ENCODE assay signal across 9 mouse cellular contexts in the genomic region with DNA sequence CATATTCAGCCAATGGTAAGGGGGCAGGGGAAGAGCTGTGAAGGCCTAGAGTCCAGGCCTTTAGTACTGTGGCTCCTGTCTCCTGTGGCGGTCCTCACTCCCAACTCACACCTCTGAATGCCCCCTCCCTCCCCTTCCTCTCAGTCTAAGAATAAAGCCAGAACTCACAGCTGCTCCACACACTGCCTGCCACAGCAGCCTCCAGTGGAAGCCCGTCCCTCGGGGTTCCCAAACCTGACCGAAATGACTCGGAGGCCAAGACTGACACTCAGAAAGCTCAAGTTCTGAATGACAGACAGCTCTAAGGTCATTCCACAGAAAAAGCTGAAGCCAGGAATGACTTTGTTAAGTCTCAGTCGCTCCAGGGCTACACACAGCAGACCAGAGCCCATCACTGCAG. TPM values are rescaled to one million over a fixed set of nuclear protein-coding genes. Genes with fewer than 3 reads are reported as not detected.
DNase-seq lines count a peak whose midpoint lies in the region; ATAC-seq and TF ChIP-seq lines count a peak whose summit lies in the region.
"Had no signal": no experiment of that assay in that cellular context is flagged by ENCODE, and none has a peak within 500 bp of the region (broad histone marks: within the 10 kb centered on the region; RNA-seq: fewer than 3 reads in every experiment).

No protein-coding gene starts in this region.

- H3K27me3 ChIP-seq in kidney, embryonic 15.5 days = 0 out of 2 replicates have a peak, but pooled peaks cover 3% of the 10 kb centered on the region
- H3K27me3 ChIP-seq in midbrain, embryonic 14.5 days (ENCODE audit: control insufficient read depth, insufficient read depth, low read length) = no peaks in the 10 kb centered on the region

- no peak for TF ChIP-seq CTCF in brain, embryonic 14.5 days (IDR thresholded peaks at IDR 0.05; ENCODE audit: borderline replicate concordance, extremely low read depth, insufficient read depth, insufficient read length)

- WGBS in kidney, embryonic 15.5 days = 76% methylated on average over 6 of the region's 6 CpGs
- WGBS in midbrain, embryonic 14.5 days = 73% methylated on average over 6 of the region's 6 CpGs

- H3K27ac ChIP-seq in kidney, embryonic 15.5 days = no peak overlapping the region
- H3K27ac ChIP-seq in midbrain, embryonic 14.5 days (replicated peaks; ENCODE audit: low read depth, low read length) = 0 out of 2 replicates have a peak overlapping the region, but pooled peaks have one; percentile 89

- no peaks in the 10 kb centered on the region for H3K9me3 ChIP-seq in kidney, embryonic 15.5 days (replicated peaks)
- H3K9me3 ChIP-seq in midbrain, embryonic 14.5 days (ENCODE audit: control insufficient read depth, low read length) = no peaks in the 10 kb centered on the region

- H3K36me3 ChIP-seq in kidney, embryonic 15.5 days = no peaks in the 10 kb centered on the region
- H3K36me3 ChIP-seq in midbrain, embryonic 14.5 days (ENCODE audit: control insufficient read depth, insufficient read depth, low read length) = peaks cover 6% of the 10 kb centered on the region; the same call in 1 of the 2 replicates

- peak overlapping the region; percentile 92; the same call in 1 of the 2 replicates for H3K4me2 ChIP-seq in kidney, embryonic 15.5 days
- peak overlapping the region; percentile 78 for H3K4me2 ChIP-seq in midbrain, embryonic 14.5 days (ENCODE audit: low read length)

- H3K4me1 ChIP-seq in kidney, embryonic 15.5 days = peaks cover 16% of the 10 kb centered on the region
- peaks cover 16% of the 10 kb centered on the region for H3K4me1 ChIP-seq in midbrain, embryonic 14.5 days (ENCODE audit: control insufficient read depth, insufficient read depth, low read length)

- no peak for ATAC-seq in kidney, embryonic 15.5 days (replicated peaks; ENCODE audit: low FRiP score)
- ATAC-seq in midbrain, embryonic 14.5 days (ENCODE audit: low FRiP score, low TSS enrichment) = no peak

- no peak overlapping the region for H3K9ac ChIP-seq in kidney, embryonic 15.5 days
- no peak overlapping the region for H3K9ac ChIP-seq in midbrain, embryonic 14.5 days (replicated peaks; ENCODE audit: low read length)

- DNase-seq in cerebellum, adult 9-11 months = peak; percentile 58
- no peak for DNase-seq in cerebellum, adult 11 months
- DNase-seq in kidney, adult 11 months = no peak
- DNase-seq in brain, embryonic 14.5 days (ENCODE audit: low read depth) = peak; percentile 9
- no peak for DNase-seq in midbrain, embryonic 14.5 days
- DNase-seq in right cerebral cortex, postnatal 10 days (ENCODE audit: low spot score in 2 of 2) = no peak
- DNase-seq in ovary, postnatal 14 days (ENCODE audit: low spot score) = no peak
- DNase-seq: kidney, adult 2 months had no signal

- no peak overlapping the region for H3K4me3 ChIP-seq in kidney, embryonic 15.5 days (replicated peaks)
- H3K4me3 ChIP-seq in midbrain, embryonic 14.5 days (replicated peaks; ENCODE audit: low read depth, low read length) = peak overlapping the region; percentile 67; the same call in 1 of the 2 replicates

- TF ChIP-seq POLR2A in brain, embryonic 14.5 days (IDR thresholded peaks at IDR 0.05; ENCODE audit: borderline replicate concordance, extremely low read depth, insufficient read depth, insufficient read length, poor library complexity, severe bottlenecking) = no peak

RNA-seq across cellular contexts. Expression of a gene that starts 1.1 kb away (rescaled TPM):
- 3.9 and 5.9 TPM in 2 replicates for polyA plus RNA-seq in kidney, embryonic 15.5 days (2015; fragmentation: Nextera tagmentation; extraction: Ambion mirVana)
- polyA plus RNA-seq in brain, embryonic 14.5 days (2012; rRNA removed) = 79.6 and 109 TPM in 2 replicates
- 78.0 and 105 TPM in 2 replicates for polyA plus RNA-seq in midbrain, embryonic 14.5 days (2014; fragmentation: Nextera tagmentation; extraction: Ambion mirVana)

RNA-seq across cellular contexts. Expression of a gene that starts 27.2 kb away (rescaled TPM):
- 1.6 and 2.0 TPM in 2 replicates for polyA plus RNA-seq in kidney, embryonic 15.5 days (2015; fragmentation: Nextera tagmentation; extraction: Ambion mirVana)
- 0.04 and 0.10 TPM in 2 replicates for polyA plus RNA-seq in brain, embryonic 14.5 days (2012; rRNA removed)
- polyA plus RNA-seq in midbrain, embryonic 14.5 days (2014; fragmentation: Nextera tagmentation; extraction: Ambion mirVana) = 0.09 and 0.27 TPM in 2 replicates

RNA-seq across cellular contexts. Expression of a gene that starts 46.5 kb away (rescaled TPM):
- polyA plus RNA-seq in kidney, embryonic 15.5 days (2015; fragmentation: Nextera tagmentation; extraction: Ambion mirVana) = 7.9 and 8.3 TPM in 2 replicates
- polyA plus RNA-seq in brain, embryonic 14.5 days (2012; rRNA removed) = 0.15 and 0.22 TPM in 2 replicates
- 0.12 TPM in 1 of 2 replicates, not detected in the other for polyA plus RNA-seq in midbrain, embryonic 14.5 days (2014; fragmentation: Nextera tagmentation; extraction: Ambion mirVana)

RNA-seq across cellular contexts. Expression of a gene that starts 50.9 kb away (rescaled TPM):
- 40.6 and 46.4 TPM in 2 replicates for polyA plus RNA-seq in kidney, embryonic 15.5 days (2015; fragmentation: Nextera tagmentation; extraction: Ambion mirVana)
- polyA plus RNA-seq in brain, embryonic 14.5 days (2012; rRNA removed) = 81.1 and 91.3 TPM in 2 replicates
- 63.8 and 66.2 TPM in 2 replicates for polyA plus RNA-seq in midbrain, embryonic 14.5 days (2014; fragmentation: Nextera tagmentation; extraction: Ambion mirVana)

Comparison
In these comparisons a context has a peak if more than half of its experiments do, and no peak if none do; other contexts are left out.
1. DNase-seq: peak in cerebellum, adult 9-11 months (single experiment) and brain, embryonic 14.5 days (single experiment); none in cerebellum, adult 11 months (single experiment), kidney, adult 11 months (single experiment), midbrain, embryonic 14.5 days (single experiment), right cerebral cortex, postnatal 10 days (0 of 2) and ovary, postnatal 14 days (single experiment).
2. RNA of a gene that starts 1.1 kb away (polyA plus RNA-seq): 79.6 to 109 TPM in brain, embryonic 14.5 days and 78.0 to 105 TPM in midbrain, embryonic 14.5 days; 3.9 to 5.9 TPM in kidney, embryonic 15.5 days; every median in the first group is over 10 times any median in the second.